Mouse (Mus musculus) frontal cortex, adult 2 months (tissue): Measurements from ENCODE around the gene Efemp1. TPM values are rescaled to one million over a fixed set of nuclear protein-coding genes. Genes with fewer than 3 reads are reported as not detected.

Source experiments
- DNase-seq, 2 experiments: peaks; one replicate each; pipeline ENCODE4 v3.0.0; 2022; ENCODE audit warnings: low spot score in 1 of 2; ENCODE audit errors: extremely low spot score in 1 of 2
- polyA plus RNA-seq: library from polyadenylated mRNA; depleted of rRNA; stranded (reverse); fragments of >200 nt; gene quantifications from 2 replicates; pipeline ENCODE4 v1.2.3, GENCODE M21; 2012

The Efemp1 gene
- polyA plus RNA-seq, 1 experiment: 22.4 TPM

DNA sequence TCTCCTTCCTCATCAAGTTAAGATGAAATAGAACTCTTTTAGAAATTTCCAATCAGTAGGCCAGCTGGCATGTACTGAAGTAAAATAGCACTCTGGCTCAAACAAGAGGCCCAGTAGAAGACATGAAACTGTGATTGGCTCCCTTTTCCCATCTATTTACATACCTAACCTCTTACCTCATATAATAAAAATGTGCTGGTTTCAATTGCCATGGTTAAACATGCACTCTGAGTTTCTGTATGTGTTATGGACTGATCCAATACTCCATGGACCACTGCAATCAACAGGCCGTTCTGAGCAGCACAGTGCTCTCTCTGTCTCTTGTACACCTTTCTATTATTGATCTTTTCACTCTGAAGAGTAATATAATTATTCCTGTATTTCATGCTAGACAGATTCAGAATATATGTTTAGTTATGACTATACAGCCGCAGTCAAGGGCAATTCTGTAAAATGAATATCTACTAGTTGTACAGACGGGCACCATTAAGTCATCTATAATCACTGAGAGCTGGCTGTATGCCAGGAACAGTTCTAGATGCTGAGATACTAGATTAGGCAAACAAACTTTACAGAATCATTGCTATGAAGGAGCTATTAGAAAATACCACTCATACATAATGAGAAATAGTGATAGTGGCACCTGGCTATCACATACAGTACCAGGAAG lies 59.6 kb downstream of the Efemp1 start:
- no peak for DNase-seq

DNA sequence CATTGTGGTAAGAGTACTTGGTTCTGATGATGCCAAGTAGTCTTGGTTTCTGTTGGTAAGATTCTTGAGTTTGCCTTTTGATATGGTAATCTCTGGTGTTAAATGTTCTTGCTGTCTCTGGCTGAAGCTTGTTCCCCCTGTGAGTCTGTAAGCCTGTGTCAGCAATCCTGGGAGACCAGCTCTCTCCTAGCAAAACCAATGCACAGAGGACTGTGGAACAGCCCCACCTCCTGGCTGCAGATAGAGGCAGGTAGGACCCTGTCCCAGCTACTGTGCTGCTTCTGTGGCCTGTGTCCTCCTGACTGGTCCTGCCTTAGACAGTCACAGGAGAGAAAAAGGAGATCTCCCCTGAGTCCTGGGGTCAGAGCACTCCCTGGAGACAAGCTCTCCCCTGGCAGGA lies 81.4 kb downstream of the Efemp1 start:
- no peak for DNase-seq

DNA sequence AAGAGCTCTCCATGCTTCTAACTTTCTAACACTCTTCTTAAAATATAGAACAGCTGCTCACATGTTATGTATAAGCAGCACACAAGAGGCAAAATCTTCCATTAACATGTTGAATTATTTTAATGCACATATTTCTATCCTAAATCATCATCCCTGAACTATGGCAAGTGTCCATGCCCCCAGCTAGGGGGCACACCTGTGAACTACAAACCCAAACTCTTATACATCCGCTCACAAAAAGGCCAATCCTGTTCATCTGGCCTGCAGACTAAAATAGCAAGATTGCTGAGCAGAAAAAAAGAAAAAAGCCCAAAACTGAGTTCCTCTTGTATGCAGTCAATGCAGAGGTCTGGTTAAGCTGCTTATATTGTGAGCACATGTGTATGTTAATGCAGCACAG lies 86.6 kb downstream of the Efemp1 start:
- DNase-seq: no peak

DNA sequence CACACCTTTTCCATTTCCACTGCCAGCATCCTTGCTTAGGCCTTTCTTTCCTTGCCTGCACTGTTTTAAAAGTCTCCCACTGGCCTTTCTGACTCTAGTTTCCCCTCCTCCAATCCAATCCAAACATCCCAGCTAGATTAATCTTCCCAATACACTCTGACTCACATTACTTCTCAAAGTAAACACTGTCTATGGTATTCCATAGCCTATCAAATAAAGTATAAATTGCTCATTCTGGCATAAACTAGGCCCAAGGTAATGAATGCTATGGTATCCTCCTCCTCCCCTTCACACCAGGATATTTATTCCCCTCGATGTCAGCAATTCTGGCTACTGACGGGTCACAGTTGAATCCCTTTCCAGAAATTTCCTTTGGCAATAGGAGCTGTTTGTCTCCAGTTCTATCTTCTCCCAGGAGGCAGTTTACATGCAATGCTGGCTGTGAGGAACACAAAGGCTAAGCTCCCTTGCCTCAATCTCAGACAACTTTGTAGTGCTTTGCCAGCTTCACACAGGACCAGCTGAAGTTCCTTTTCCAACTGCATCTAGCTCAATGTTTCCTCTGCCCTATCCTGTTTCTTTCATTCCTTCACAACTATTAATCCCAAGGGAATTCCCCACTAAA lies 98.7 kb downstream of the Efemp1 start:
- no peak for DNase-seq

DNA sequence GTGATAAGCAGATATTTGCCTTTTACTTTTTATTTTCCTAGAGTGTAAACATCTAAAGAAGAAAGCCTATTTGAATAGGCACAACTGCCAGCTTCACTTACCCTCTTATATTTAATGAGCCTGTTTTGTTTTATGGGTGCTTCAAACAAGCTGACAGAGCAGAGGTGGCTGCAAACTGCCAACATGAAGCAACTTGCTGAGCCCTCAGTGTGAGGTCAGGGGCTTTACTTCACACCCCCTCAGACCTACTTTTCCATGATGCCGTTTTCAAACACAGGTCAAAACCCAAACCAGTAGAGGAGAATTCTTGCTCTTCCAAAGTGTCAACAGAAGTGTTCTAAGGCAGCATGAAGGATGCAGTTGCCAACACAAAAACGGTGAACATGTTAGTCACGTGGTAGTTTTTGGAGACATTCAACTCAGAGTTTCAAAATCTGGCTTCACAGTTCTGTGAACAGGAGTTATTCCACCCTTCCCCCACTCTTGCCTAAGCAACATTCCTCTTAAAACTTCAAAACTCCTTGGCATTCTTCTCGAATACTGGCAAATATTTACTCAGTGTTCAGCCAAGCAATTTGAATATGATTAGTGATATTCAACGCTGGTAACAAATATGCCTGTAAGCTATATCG lies 101.8 kb downstream of the Efemp1 start:
- DNase-seq: no peak

DNA sequence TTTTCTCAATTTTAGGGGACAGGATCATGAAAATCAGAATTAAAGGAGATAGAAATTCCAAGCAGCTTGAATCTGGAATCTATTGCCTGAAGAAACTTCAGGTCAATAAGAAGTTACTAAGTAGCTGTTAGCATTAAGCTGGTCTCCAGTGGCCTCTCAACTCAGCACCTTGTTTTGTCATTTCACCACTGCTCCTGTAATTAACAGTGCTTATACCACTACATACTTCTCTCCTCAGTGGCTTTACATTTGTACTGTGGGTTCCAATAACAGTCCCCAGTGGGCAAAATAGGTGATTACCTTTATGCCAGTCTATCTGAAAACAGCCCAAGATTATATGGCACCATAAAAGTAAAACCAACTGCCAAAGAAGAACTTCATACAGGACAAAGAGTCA lies 102.3 kb downstream of the Efemp1 start:
- no peak for DNase-seq

DNA sequence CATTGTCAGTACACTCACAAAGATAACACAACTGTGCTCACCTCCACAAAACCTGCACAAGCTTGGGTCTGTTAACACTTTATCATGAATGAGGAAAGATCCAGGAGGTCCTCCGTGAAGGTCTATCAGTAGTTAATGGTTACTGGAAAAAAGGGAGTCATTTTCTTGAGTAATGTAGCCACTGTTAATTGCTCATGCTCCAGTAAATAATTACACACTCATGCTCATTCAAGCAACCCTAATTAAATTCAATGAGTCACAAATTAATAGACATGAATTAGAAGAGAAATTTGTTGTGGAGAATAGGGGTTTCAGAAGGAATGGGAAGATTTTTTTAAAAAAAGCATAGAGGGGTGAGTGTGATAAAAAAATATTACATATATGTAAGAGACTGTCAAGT lies 108.4 kb downstream of the Efemp1 start:
- no peak for DNase-seq
